Mouse (Mus musculus): ENCODE measurements around the gene Bglap2. TPM values are rescaled to one million over a fixed set of nuclear protein-coding genes. Genes with fewer than 3 reads are reported as not detected.

Gene Bglap2
- polyA plus RNA-seq, 1 experiment from 2014 or later, result not detected

- Histone ChIP-seq H3K36me3 (ENCODE audit: control insufficient read depth, insufficient read depth) (peaks cover 28% of the 10 kb centered on the region), H3K9me3 (replicated peaks; ENCODE audit: control insufficient read depth, low read length) (no peaks in the 10 kb centered on the region), H3K4me3 (ENCODE audit: low read length) (no peak overlapping the region), H3K27ac (ENCODE audit: low read length) (no peak overlapping the region), H3K4me1 (ENCODE audit: control insufficient read depth, insufficient read depth, low read length) (peaks cover 4% of the 10 kb centered on the region), H3K4me2 (ENCODE audit: low read depth, low read length) (no peak overlapping the region), H3K9ac (ENCODE audit: low read length) (no peak overlapping the region), H3K27me3 (ENCODE audit: control insufficient read depth, insufficient read depth, low read length) (no peaks in the 10 kb centered on the region)
- no peak for ATAC-seq (replicated peaks; ENCODE audit: extremely low read depth, insufficient read depth, low FRiP score)
- WGBS, result 53% methylated on average over 4 of the region's 4 CpGs
Observed at GRCm38 (mm10) chr3:88415668-88416067, 37.2 kb upstream of the Bglap2 start.

GRCm38 (mm10) chr3:88412636-88413035, 34.1 kb upstream of the Bglap2 start:
- no peak for ATAC-seq (replicated peaks; ENCODE audit: extremely low read depth, insufficient read depth, low FRiP score)
- Histone ChIP-seq H3K36me3 (ENCODE audit: control insufficient read depth, insufficient read depth) (peaks cover 14% of the 10 kb centered on the region), H3K9ac (ENCODE audit: low read length) (no peak overlapping the region)

GRCm38 (mm10) chr3:88411681-88412080, 33.2 kb upstream of the Bglap2 start:
- Histone ChIP-seq H3K27me3 (ENCODE audit: control insufficient read depth, insufficient read depth, low read length) (no peaks in the 10 kb centered on the region), H3K4me3 (ENCODE audit: low read length) (no peak overlapping the region), H3K9ac (ENCODE audit: low read length) (no peak overlapping the region), H3K36me3 (ENCODE audit: control insufficient read depth, insufficient read depth) (peaks cover 14% of the 10 kb centered on the region), H3K9me3 (replicated peaks; ENCODE audit: control insufficient read depth, low read length) (no peaks in the 10 kb centered on the region), H3K4me2 (ENCODE audit: low read depth, low read length) (no peak overlapping the region), H3K27ac (ENCODE audit: low read length) (no peak overlapping the region), H3K4me1 (ENCODE audit: control insufficient read depth, insufficient read depth, low read length) (peaks cover 17% of the 10 kb centered on the region)
- no peak for ATAC-seq (replicated peaks; ENCODE audit: extremely low read depth, insufficient read depth, low FRiP score)
- 79% methylated on average over 4 of the region's 4 CpGs for WGBS

More at GRCm38 (mm10) chr3:88412636-88413035, 34.1 kb upstream of the Bglap2 start:
- Histone ChIP-seq H3K4me3 (ENCODE audit: low read length) (no peak overlapping the region), H3K4me1 (ENCODE audit: control insufficient read depth, insufficient read depth, low read length) (peaks cover 17% of the 10 kb centered on the region), H3K27ac (ENCODE audit: low read length) (no peak overlapping the region), H3K9me3 (replicated peaks; ENCODE audit: control insufficient read depth, low read length) (no peaks in the 10 kb centered on the region), H3K4me2 (ENCODE audit: low read depth, low read length) (no peak overlapping the region), H3K27me3 (ENCODE audit: control insufficient read depth, insufficient read depth, low read length) (no peaks in the 10 kb centered on the region)
- WGBS, result 80% methylated on average over 11 of the region's 11 CpGs

DNA sequence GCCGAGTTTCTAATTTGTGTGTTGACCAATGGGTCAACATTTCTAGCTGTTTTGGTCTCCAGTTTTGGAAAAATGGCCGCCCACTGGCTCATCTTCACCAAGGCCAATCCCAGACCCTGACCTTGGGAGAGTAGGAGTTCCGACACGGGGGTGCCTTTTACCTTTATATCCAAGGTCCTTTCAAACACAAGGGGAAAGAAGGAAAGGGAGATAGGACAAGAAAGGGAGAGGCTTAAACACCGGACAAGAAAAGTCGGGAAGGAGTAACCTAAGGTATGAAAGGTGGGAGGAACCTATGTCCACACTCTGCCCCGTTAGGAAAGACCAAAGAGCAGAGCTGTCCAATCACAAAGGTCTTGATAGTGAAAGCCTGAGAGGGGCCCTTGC, 32.1 kb upstream of the Bglap2 start:
- Histone ChIP-seq H3K27ac (ENCODE audit: low read length) (peak overlapping the region; percentile 98), H3K4me2 (ENCODE audit: low read depth, low read length) (peak overlapping the region; percentile 85), H3K4me3 (ENCODE audit: low read length) (peak overlapping the region; percentile 71), H3K9me3 (replicated peaks; ENCODE audit: control insufficient read depth, low read length) (no peaks in the 10 kb centered on the region), H3K27me3 (ENCODE audit: control insufficient read depth, insufficient read depth, low read length) (no peaks in the 10 kb centered on the region), H3K4me1 (ENCODE audit: control insufficient read depth, insufficient read depth, low read length) (peaks cover 17% of the 10 kb centered on the region), H3K36me3 (ENCODE audit: control insufficient read depth, insufficient read depth) (peaks cover 6% of the 10 kb centered on the region; the same call in 1 of the 2 replicates), H3K9ac (ENCODE audit: low read length) (peak overlapping the region; percentile 94)
- WGBS, result 19% methylated on average over 7 of the region's 7 CpGs
- ATAC-seq (replicated peaks; ENCODE audit: extremely low read depth, insufficient read depth, low FRiP score), result no peak

DNA sequence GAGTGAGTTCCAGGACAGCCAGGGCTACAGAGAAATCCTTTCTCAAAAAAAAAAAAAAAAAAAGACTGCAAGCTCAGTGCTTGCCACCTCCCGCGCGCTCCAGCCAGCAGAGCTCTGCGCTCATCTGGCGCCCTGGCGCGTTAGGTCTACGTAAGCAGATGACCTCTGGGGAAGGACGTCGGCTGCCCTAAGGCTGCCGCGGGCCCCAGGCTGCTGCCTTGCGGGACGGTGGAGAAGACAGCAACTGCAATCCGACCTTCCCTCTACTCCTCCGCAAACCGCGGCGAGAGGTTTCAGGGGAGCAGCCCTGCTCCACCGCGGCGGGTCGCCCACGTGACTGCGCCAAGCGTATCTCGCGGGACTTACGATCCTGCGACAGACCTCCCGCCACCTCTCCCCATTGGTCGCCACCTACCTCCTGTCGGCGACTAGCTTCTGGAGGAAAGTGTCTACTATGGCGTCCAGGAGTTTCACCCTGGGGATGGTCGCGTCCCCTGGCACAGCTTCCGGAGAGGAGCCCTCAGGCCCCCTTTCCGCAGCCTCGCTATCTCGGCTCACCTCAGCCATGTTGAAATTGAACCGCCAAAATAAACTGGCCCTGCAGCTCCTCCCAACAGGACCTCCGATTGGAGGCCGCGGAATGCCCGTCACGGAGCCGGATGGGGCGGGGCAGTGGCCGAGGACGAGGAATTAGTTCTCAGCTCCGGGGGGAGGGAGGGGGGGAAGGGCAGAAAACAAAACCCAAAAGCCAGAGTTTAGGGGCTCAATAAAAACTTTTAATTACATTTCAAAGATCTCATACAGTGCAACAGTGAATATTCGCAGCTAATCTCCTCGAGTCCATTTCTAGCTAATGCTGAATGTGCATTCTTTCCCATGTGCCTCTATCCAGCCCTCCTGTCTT, 31.5 kb upstream of the Bglap2 start, which contains the start of gene Pmf1:
Gene Pmf1, minus strand, starts transcription at position 591 of the 904 bp plus-strand sequence.
- Histone ChIP-seq H3K9ac (ENCODE audit: low read length) (peak within 1 kb of the TSS; percentile 94), H3K4me2 (ENCODE audit: low read depth, low read length) (peak within 1 kb of the TSS; percentile 85), H3K4me3 (ENCODE audit: low read length) (peak within 1 kb of the TSS; percentile 71), H3K27me3 (ENCODE audit: control insufficient read depth, insufficient read depth, low read length) (no peaks in the 10 kb centered on the region), H3K9me3 (replicated peaks; ENCODE audit: control insufficient read depth, low read length) (no peaks in the 10 kb centered on the region), H3K4me1 (ENCODE audit: control insufficient read depth, insufficient read depth, low read length) (peaks cover 17% of the 10 kb centered on the region), H3K27ac (ENCODE audit: low read length) (peak within 1 kb of the TSS; percentile 98), H3K36me3 (ENCODE audit: control insufficient read depth, insufficient read depth) (peaks cover 6% of the 10 kb centered on the region; the same call in 1 of the 2 replicates)
- peak; percentile 90 for ATAC-seq (replicated peaks; ENCODE audit: extremely low read depth, insufficient read depth, low FRiP score)
- 0% methylated on average over 54 of the region's 54 CpGs for WGBS

GRCm38 (mm10) chr3:88408953-88409352, 30.5 kb upstream of the Bglap2 start:
- Histone ChIP-seq H3K4me2 (ENCODE audit: low read depth, low read length) (peak overlapping the region; percentile 85), H3K36me3 (ENCODE audit: control insufficient read depth, insufficient read depth) (peaks cover 7% of the 10 kb centered on the region; the same call in 1 of the 2 replicates), H3K4me3 (ENCODE audit: low read length) (peak overlapping the region; percentile 71), H3K9me3 (replicated peaks; ENCODE audit: control insufficient read depth, low read length) (no peaks in the 10 kb centered on the region), H3K4me1 (ENCODE audit: control insufficient read depth, insufficient read depth, low read length) (peaks cover 17% of the 10 kb centered on the region), H3K27me3 (ENCODE audit: control insufficient read depth, insufficient read depth, low read length) (no peaks in the 10 kb centered on the region), H3K27ac (ENCODE audit: low read length) (no peak overlapping the region; the same call in 1 of the 2 replicates), H3K9ac (ENCODE audit: low read length) (peak overlapping the region; percentile 94)
- no peak for ATAC-seq (replicated peaks; ENCODE audit: extremely low read depth, insufficient read depth, low FRiP score)
- 37% methylated on average over 5 of the region's 5 CpGs for WGBS

- Histone ChIP-seq H3K36me3 (ENCODE audit: control insufficient read depth, insufficient read depth) (peaks cover 10% of the 10 kb centered on the region; the same call in 1 of the 2 replicates), H3K4me3 (ENCODE audit: low read length) (no peak overlapping the region), H3K9ac (ENCODE audit: low read length) (peak overlapping the region; percentile 31; the same call in 1 of the 2 replicates), H3K4me2 (ENCODE audit: low read depth, low read length) (no peak overlapping the region), H3K4me1 (ENCODE audit: control insufficient read depth, insufficient read depth, low read length) (peaks cover 17% of the 10 kb centered on the region), H3K27ac (ENCODE audit: low read length) (no peak overlapping the region), H3K27me3 (ENCODE audit: control insufficient read depth, insufficient read depth, low read length) (no peaks in the 10 kb centered on the region), H3K9me3 (replicated peaks; ENCODE audit: control insufficient read depth, low read length) (no peaks in the 10 kb centered on the region)
- WGBS, result 53% methylated on average over 7 of the region's 7 CpGs
- ATAC-seq (replicated peaks; ENCODE audit: extremely low read depth, insufficient read depth, low FRiP score), result no peak
Observed at GRCm38 (mm10) chr3:88407529-88407928, 29.0 kb upstream of the Bglap2 start.

GRCm38 (mm10) chr3:88407090-88407489, 28.6 kb upstream of the Bglap2 start:
- Histone ChIP-seq H3K4me1 (ENCODE audit: control insufficient read depth, insufficient read depth, low read length) (peaks cover 17% of the 10 kb centered on the region), H3K27ac (ENCODE audit: low read length) (no peak overlapping the region), H3K4me3 (ENCODE audit: low read length) (no peak overlapping the region), H3K9ac (ENCODE audit: low read length) (no peak overlapping the region), H3K27me3 (ENCODE audit: control insufficient read depth, insufficient read depth, low read length) (no peaks in the 10 kb centered on the region), H3K36me3 (ENCODE audit: control insufficient read depth, insufficient read depth) (peaks cover 6% of the 10 kb centered on the region; the same call in 1 of the 2 replicates), H3K4me2 (ENCODE audit: low read depth, low read length) (no peak overlapping the region), H3K9me3 (replicated peaks; ENCODE audit: control insufficient read depth, low read length) (no peaks in the 10 kb centered on the region)
- WGBS, result 1% methylated on average over 2 of the region's 2 CpGs
- ATAC-seq (replicated peaks; ENCODE audit: extremely low read depth, insufficient read depth, low FRiP score), result 0 out of 2 replicates have a peak, but pooled peaks have one; percentile 9
